Mouse (Mus musculus): ENCODE measurements around the gene Caskin2. TPM values are rescaled to one million over a fixed set of nuclear protein-coding genes. Genes with fewer than 3 reads are reported as not detected.

Caskin2 gene
- polyA plus RNA-seq, 2 experiments, result 17.3 to 34.6 TPM

DNA sequence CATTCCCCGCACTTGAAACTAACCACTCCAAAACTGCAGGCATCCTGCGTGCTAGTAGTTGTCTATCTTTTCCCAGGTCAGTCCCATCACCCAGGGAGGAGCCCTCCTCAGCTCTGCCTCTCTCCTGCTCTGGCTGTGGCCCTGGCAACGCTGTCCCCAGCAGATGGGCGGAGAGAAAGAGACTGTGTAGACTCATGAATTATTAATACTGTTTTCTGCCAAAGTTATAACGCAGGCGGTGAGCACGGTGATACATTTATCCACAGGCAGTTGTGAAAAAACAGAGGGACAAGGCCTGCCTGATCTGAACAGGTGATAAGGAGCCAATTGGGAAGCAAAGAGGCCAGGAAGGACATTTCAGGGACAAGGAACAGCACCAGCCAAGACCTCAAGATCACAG lies 60.8 kb downstream of the Caskin2 start:
- no peaks in the 10 kb centered on the region for H3K4me1 ChIP-seq (ENCODE audit: control insufficient read depth, insufficient read depth, low read length)
- ATAC-seq (ENCODE audit: low FRiP score, low read depth) (no peak), DNase-seq (ENCODE audit: low spot score) (no peak)
- no peaks in the 10 kb centered on the region for H3K27me3 ChIP-seq (ENCODE audit: control insufficient read depth, insufficient read depth, low read length)
- WGBS, result 75% methylated on average over 7 of the region's 7 CpGs
- no peaks in the 10 kb centered on the region for H3K9me3 ChIP-seq (ENCODE audit: control insufficient read depth, low read length)
- TF ChIP-seq POLR2A (IDR thresholded peaks at IDR 0.05; ENCODE audit: borderline replicate concordance, extremely low read depth, insufficient read depth, insufficient read length), result no peak
- no peaks in the 10 kb centered on the region for H3K36me3 ChIP-seq (ENCODE audit: control insufficient read depth, insufficient read depth, low read length)
- no peak overlapping the region for H3K27ac ChIP-seq (replicated peaks; ENCODE audit: low read depth, low read length)
- no peak overlapping the region for H3K9ac ChIP-seq (ENCODE audit: low read depth, low read length, severe bottlenecking)
- no peak overlapping the region for H3K4me3 ChIP-seq (replicated peaks; ENCODE audit: low read length)
- H3K4me2 ChIP-seq (replicated peaks; ENCODE audit: low read depth, low read length, severe bottlenecking), result no peak overlapping the region

DNA sequence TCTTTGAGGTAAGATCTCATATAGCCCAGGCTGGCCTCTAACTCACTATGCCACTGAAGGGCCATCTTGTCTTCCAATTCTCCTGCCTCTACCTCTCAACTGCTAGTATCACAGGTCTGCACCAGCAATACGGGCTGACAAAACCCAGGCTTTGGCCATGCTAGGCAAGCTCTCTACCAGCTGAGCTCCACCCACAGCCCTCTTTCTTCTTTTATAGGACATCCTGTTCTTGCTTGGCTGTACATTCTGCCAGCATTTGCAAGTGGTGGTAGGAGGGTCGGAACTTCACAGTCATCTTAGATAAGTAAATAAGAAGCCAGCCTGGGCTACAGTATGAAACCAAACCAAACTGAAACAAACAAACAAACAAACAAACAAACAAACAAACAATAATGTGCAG lies 61.7 kb downstream of the Caskin2 start:
- Histone ChIP-seq H3K4me3 (replicated peaks; ENCODE audit: low read length) (no peak overlapping the region), H3K27me3 (ENCODE audit: control insufficient read depth, insufficient read depth, low read length) (no peaks in the 10 kb centered on the region), H3K9ac (ENCODE audit: low read depth, low read length, severe bottlenecking) (no peak overlapping the region), H3K4me2 (replicated peaks; ENCODE audit: low read depth, low read length, severe bottlenecking) (no peak overlapping the region), H3K9me3 (ENCODE audit: control insufficient read depth, low read length) (no peaks in the 10 kb centered on the region), H3K4me1 (ENCODE audit: control insufficient read depth, insufficient read depth, low read length) (no peaks in the 10 kb centered on the region), H3K27ac (replicated peaks; ENCODE audit: low read depth, low read length) (no peak overlapping the region), H3K36me3 (ENCODE audit: control insufficient read depth, insufficient read depth, low read length) (no peaks in the 10 kb centered on the region)
- 53% methylated on average over 2 of the region's 2 CpGs for WGBS
- ATAC-seq (ENCODE audit: low FRiP score, low read depth) (no peak), DNase-seq (ENCODE audit: low spot score) (no peak)
- no peak for TF ChIP-seq POLR2A (IDR thresholded peaks at IDR 0.05; ENCODE audit: borderline replicate concordance, extremely low read depth, insufficient read depth, insufficient read length)

DNA sequence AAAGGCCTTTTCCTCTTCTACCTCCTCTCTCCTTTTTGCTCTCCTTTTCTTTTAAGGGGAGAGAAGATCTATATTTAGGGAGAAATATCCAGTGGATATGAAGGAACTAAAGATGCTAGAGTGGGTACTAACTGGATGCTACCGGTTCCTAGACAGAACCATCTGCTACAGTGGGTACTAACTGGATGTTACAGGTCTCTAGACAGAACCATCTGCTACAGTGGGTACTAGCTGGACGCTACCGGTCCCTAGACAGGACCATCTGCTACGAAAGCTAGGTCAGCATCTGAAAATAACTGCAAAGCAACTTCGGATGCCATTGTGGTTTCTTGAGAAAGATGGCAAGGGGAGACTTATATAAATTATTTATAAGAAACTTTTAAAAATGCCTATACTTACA lies 63.6 kb downstream of the Caskin2 start:
- Histone ChIP-seq H3K9ac (ENCODE audit: low read depth, low read length, severe bottlenecking) (no peak overlapping the region), H3K27ac (replicated peaks; ENCODE audit: low read depth, low read length) (no peak overlapping the region), H3K4me3 (replicated peaks; ENCODE audit: low read length) (no peak overlapping the region), H3K4me1 (ENCODE audit: control insufficient read depth, insufficient read depth, low read length) (no peaks in the 10 kb centered on the region), H3K36me3 (ENCODE audit: control insufficient read depth, insufficient read depth, low read length) (no peaks in the 10 kb centered on the region), H3K27me3 (ENCODE audit: control insufficient read depth, insufficient read depth, low read length) (no peaks in the 10 kb centered on the region), H3K9me3 (ENCODE audit: control insufficient read depth, low read length) (no peaks in the 10 kb centered on the region), H3K4me2 (replicated peaks; ENCODE audit: low read depth, low read length, severe bottlenecking) (no peak overlapping the region)
- DNase-seq (ENCODE audit: low spot score) (no peak), ATAC-seq (ENCODE audit: low FRiP score, low read depth) (no peak)
- TF ChIP-seq POLR2A (IDR thresholded peaks at IDR 0.05; ENCODE audit: borderline replicate concordance, extremely low read depth, insufficient read depth, insufficient read length), result no peak
- WGBS, result 85% methylated on average over 5 of the region's 5 CpGs

Small RNA genes lying within 50 kb of the gene (microRNA-seq; reads per million reads assigned to microRNA genes)
- not detected for gene Mir5621

Other genes starting within 250 kb of the Caskin2 start
- 184 and 187 TPM in 2 replicates for gene Nup85, start 249.2 kb downstream of the Caskin2 start, polyA plus RNA-seq (2012; rRNA removed)
- gene Nup85, start 249.2 kb downstream of the Caskin2 start, polyA plus RNA-seq (2014; fragmentation: Nextera tagmentation; extraction: Ambion mirVana), result 144 and 148 TPM in 2 replicates
- 40.2 and 47.4 TPM in 2 replicates for gene Mrps7, start 209.7 kb downstream of the Caskin2 start, polyA plus RNA-seq (2012; rRNA removed)
- gene Mrps7, start 209.7 kb downstream of the Caskin2 start, polyA plus RNA-seq (2014; fragmentation: Nextera tagmentation; extraction: Ambion mirVana), result 86.6 and 89.0 TPM in 2 replicates
- gene Gga3, start 209.6 kb downstream of the Caskin2 start, polyA plus RNA-seq (2012; rRNA removed), result 39.5 and 48.2 TPM in 2 replicates
- gene Gga3, start 209.6 kb downstream of the Caskin2 start, polyA plus RNA-seq (2014; fragmentation: Nextera tagmentation; extraction: Ambion mirVana), result 17.7 and 19.1 TPM in 2 replicates
- 34.2 and 36.1 TPM in 2 replicates for gene Mif4gd, start 200.7 kb downstream of the Caskin2 start, polyA plus RNA-seq (2012; rRNA removed)
- gene Mif4gd, start 200.7 kb downstream of the Caskin2 start, polyA plus RNA-seq (2014; fragmentation: Nextera tagmentation; extraction: Ambion mirVana), result 23.1 and 23.5 TPM in 2 replicates
- gene Slc25a19, start 185.3 kb downstream of the Caskin2 start, polyA plus RNA-seq (2012; rRNA removed), result 30.7 and 36.3 TPM in 2 replicates
- gene Slc25a19, start 185.3 kb downstream of the Caskin2 start, polyA plus RNA-seq (2014; fragmentation: Nextera tagmentation; extraction: Ambion mirVana), result 20.9 and 26.9 TPM in 2 replicates
- gene Grb2, start 105.0 kb downstream of the Caskin2 start, polyA plus RNA-seq (2012; rRNA removed), result 61.5 and 62.7 TPM in 2 replicates
- 53.8 and 58.0 TPM in 2 replicates for gene Grb2, start 105.0 kb downstream of the Caskin2 start, polyA plus RNA-seq (2014; fragmentation: Nextera tagmentation; extraction: Ambion mirVana)
- gene Tmem94, start 48.2 kb downstream of the Caskin2 start, polyA plus RNA-seq (2012; rRNA removed), result 46.8 and 68.8 TPM in 2 replicates
- gene Tmem94, start 48.2 kb downstream of the Caskin2 start, polyA plus RNA-seq (2014; fragmentation: Nextera tagmentation; extraction: Ambion mirVana), result 17.9 and 18.8 TPM in 2 replicates
- 32.6 and 40.0 TPM in 2 replicates for gene Tsen54, start 1.1 kb upstream of the Caskin2 start, polyA plus RNA-seq (2012; rRNA removed)
- 28.1 and 30.2 TPM in 2 replicates for gene Tsen54, start 1.1 kb upstream of the Caskin2 start, polyA plus RNA-seq (2014; fragmentation: Nextera tagmentation; extraction: Ambion mirVana)
- 11.2 and 12.6 TPM in 2 replicates for gene Llgl2, start 10.4 kb upstream of the Caskin2 start, polyA plus RNA-seq (2012; rRNA removed)
- 12.3 and 13.3 TPM in 2 replicates for gene Llgl2, start 10.4 kb upstream of the Caskin2 start, polyA plus RNA-seq (2014; fragmentation: Nextera tagmentation; extraction: Ambion mirVana)
- gene Myo15b, start 44.8 kb upstream of the Caskin2 start, polyA plus RNA-seq (2012; rRNA removed), result 0.55 and 1.3 TPM in 2 replicates
- 0.54 and 0.56 TPM in 2 replicates for gene Myo15b, start 44.8 kb upstream of the Caskin2 start, polyA plus RNA-seq (2014; fragmentation: Nextera tagmentation; extraction: Ambion mirVana)
- 9.8 and 10.5 TPM in 2 replicates for gene Smim5, start 86.3 kb upstream of the Caskin2 start, polyA plus RNA-seq (2012; rRNA removed)
- 16.0 and 17.5 TPM in 2 replicates for gene Smim5, start 86.3 kb upstream of the Caskin2 start, polyA plus RNA-seq (2014; fragmentation: Nextera tagmentation; extraction: Ambion mirVana)
- gene Smim6, start 98.4 kb upstream of the Caskin2 start, polyA plus RNA-seq (2012; rRNA removed), result 0.52 and 0.77 TPM in 2 replicates
- gene Smim6, start 98.4 kb upstream of the Caskin2 start, polyA plus RNA-seq (2014; fragmentation: Nextera tagmentation; extraction: Ambion mirVana), result 0.83 and 0.89 TPM in 2 replicates
- 35.6 and 52.6 TPM in 2 replicates for gene Sap30bp, start 119.6 kb upstream of the Caskin2 start, polyA plus RNA-seq (2012; rRNA removed)
- 36.6 and 36.9 TPM in 2 replicates for gene Sap30bp, start 119.6 kb upstream of the Caskin2 start, polyA plus RNA-seq (2014; fragmentation: Nextera tagmentation; extraction: Ambion mirVana)
- gene Recql5, start 119.8 kb upstream of the Caskin2 start, polyA plus RNA-seq (2012; rRNA removed), result 27.9 and 28.0 TPM in 2 replicates
- 16.1 and 18.3 TPM in 2 replicates for gene Recql5, start 119.8 kb upstream of the Caskin2 start, polyA plus RNA-seq (2014; fragmentation: Nextera tagmentation; extraction: Ambion mirVana)
- 11.3 and 11.6 TPM in 2 replicates for gene Itgb4, start 161.1 kb upstream of the Caskin2 start, polyA plus RNA-seq (2012; rRNA removed)
- gene Itgb4, start 161.1 kb upstream of the Caskin2 start, polyA plus RNA-seq (2014; fragmentation: Nextera tagmentation; extraction: Ambion mirVana), result 12.5 TPM in 2 replicates
- 115 and 139 TPM in 2 replicates for gene Galk1, start 199.1 kb upstream of the Caskin2 start, polyA plus RNA-seq (2012; rRNA removed)
- 162 and 164 TPM in 2 replicates for gene Galk1, start 199.1 kb upstream of the Caskin2 start, polyA plus RNA-seq (2014; fragmentation: Nextera tagmentation; extraction: Ambion mirVana)
- gene H3f3b, start 214.3 kb upstream of the Caskin2 start, polyA plus RNA-seq (2012; rRNA removed), result 871 and 951 TPM in 2 replicates
- 1,919 and 2,014 TPM in 2 replicates for gene H3f3b, start 214.3 kb upstream of the Caskin2 start, polyA plus RNA-seq (2014; fragmentation: Nextera tagmentation; extraction: Ambion mirVana)
- 80.3 and 99.4 TPM in 2 replicates for gene Unk, start 216.7 kb upstream of the Caskin2 start, polyA plus RNA-seq (2012; rRNA removed)
- 33.1 and 39.2 TPM in 2 replicates for gene Unk, start 216.7 kb upstream of the Caskin2 start, polyA plus RNA-seq (2014; fragmentation: Nextera tagmentation; extraction: Ambion mirVana)